Mouse (Mus musculus) liver, adult (tissue): ENCODE data around the gene Hist1h3c.
"Not testable (repeated sequence)": the region's sequence is repeated elsewhere in the genome, so short reads cannot be mapped to it uniquely, and the experiment has no call there.

Source experiments
- GATA4 ChIP-seq: IDR thresholded peaks from 2 replicates; pipeline ENCODE4 v1.6.1; 2014; ENCODE audit warnings: mild to moderate bottlenecking, low read length; ENCODE audit not compliant: insufficient replicate concordance

Hist1h3c gene

DNA sequence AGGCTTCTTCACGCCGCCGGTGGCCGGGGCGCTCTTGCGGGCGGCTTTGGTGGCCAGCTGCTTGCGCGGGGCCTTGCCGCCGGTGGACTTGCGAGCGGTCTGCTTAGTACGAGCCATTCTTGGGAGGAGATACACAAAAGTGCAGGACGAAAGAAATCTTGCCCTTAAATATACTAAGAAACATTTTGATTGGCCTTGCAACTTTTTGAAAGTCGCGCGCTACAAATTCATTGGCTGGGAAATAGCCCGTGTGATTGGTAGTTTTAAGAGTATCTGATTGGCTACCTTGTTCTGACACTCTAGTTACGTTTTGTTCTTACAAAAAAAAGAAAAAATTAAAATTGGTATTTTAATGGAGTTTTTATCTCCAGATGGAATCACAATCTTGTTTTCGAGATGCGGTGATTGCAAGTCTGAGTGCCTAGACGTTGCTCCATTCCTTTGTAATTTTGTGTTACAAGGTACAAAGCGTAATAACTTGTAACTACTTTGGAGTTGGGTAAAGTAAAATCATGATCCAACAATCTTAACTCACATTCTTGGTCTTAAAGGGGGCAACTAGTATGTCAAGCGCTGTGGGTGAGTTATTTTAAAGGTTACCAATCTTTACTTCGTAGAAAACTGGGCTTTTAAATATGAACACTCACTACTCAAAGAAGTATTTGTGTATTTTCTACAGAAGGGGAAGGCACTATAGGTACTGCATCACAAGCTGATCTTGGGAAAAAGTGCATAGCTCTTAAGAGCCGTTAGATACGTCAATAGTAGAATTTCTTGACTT is at the start of gene Hist1h3c:
Gene Hist1h3c (minus strand): TSS at position 222 of the 781 bp plus-strand sequence.
- no peak for TF ChIP-seq GATA4

DNA sequence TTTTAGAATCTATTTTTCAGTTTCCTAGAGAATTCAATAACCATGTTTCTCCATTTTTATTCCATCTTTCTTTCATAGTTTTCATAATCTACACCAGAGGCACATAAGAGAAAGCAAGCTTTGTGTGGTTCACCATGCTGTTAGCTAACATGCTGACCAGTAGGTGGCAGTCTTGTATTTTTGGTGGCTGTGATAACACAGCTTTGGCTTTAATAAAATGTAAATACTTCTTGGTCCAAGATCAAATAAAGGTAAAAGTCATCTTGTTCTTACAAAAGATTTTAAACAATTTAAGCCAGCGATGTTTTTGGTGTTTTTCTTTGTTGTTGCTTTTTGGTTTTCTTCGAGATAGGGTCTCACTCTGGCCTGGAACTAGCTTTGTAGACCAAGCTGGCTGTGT is 47.1 kb upstream of the Hist1h3c start:
- TF ChIP-seq GATA4 = no peak

DNA sequence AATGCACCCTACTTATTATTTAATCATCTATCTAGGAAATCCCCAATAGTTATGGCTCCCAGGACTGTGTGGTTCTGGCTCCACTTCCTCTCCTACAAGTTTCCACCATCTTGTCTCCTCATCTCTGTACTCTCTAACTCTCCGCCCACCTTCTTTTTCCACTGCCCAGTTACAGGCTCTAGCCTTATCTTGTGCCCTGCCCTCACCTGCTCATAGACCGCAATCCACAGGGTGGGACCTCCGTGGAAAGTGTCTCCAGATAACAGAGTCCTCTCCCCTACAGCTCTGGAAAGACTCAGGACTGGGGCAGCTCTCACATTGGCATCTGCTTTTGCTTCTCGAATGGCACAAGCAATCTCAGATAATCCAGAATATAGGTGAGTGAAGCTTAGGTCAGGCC is 33.6 kb upstream of the Hist1h3c start:
- no peak for TF ChIP-seq GATA4

DNA sequence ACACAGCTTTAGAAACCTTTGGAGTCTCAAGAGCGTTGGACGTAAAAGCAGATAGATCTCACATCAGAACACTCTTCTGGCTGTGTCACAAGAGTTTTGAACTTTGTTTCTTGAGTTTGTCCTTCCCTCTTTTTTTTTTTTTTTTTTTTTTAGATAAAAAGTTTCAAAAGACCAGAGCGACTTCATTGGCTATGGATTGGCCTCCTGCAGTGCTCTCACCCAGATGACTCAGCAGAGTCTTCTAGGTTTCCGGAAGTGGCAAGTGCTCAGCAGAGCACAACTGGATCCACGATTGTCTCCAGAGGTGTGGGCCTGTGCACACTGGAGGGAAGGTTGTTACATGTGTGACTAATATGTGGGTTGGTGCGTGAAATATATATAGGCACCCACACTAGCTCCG is 32.9 kb upstream of the Hist1h3c start:
- TF ChIP-seq GATA4 = no peak

- no peak for TF ChIP-seq GATA4
Observed at GRCm38 (mm10) chr13:23772561-23773313, 27.3 kb upstream of the Hist1h3c start.

GRCm38 (mm10) chr13:23769613-23770012 is 24.2 kb upstream of the Hist1h3c start, which contains the start of gene Trim38:
Gene Trim38 (plus strand): TSS chr13:23769913.
- TF ChIP-seq GATA4 = not testable (repeated sequence)

- TF ChIP-seq GATA4 = no peak
Observed at GRCm38 (mm10) chr13:23768834-23769397, 23.5 kb upstream of the Hist1h3c start.

DNA sequence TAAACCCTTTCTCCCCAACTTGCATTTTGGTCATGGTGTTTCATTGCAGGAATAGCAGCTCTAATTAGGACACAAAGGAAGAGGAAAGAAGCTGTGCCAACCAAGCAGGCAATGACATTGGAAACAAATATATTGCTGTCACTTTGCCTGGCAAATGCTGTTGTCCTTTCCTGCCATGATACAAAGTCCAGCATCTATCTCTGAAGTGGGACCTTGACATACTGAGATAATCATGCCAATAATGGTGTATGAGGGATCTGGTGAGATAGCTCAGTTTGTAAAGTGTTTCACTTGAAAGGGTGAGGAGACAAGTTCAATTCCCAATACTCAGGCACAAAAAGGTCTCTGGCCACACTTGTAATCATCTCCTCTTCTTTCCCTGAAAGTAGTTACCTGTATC is 21.4 kb upstream of the Hist1h3c start:
- TF ChIP-seq GATA4 = peak; percentile 57; the same call in 1 of the 2 replicates

DNA sequence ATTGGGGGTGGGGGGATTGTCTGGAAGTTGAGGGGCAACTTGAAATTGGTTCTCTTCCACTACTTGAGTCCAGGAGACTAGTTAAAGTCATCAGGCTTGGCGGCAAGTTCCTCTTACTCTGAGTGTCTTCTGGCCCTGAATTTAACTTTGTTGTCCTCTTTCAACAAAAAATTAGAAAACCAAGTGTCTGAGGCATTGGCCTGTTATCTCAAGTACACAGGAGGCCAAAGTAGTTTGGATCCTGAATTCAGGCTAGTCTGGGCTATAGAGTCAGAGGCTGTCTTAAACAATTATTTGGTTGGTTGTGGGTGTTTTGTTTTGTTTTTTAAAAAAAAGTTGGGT is 19.7 kb upstream of the Hist1h3c start:
- TF ChIP-seq GATA4 = no peak

- TF ChIP-seq GATA4 = no peak
Observed at GRCm38 (mm10) chr13:23764324-23765171, 19.1 kb upstream of the Hist1h3c start.

DNA sequence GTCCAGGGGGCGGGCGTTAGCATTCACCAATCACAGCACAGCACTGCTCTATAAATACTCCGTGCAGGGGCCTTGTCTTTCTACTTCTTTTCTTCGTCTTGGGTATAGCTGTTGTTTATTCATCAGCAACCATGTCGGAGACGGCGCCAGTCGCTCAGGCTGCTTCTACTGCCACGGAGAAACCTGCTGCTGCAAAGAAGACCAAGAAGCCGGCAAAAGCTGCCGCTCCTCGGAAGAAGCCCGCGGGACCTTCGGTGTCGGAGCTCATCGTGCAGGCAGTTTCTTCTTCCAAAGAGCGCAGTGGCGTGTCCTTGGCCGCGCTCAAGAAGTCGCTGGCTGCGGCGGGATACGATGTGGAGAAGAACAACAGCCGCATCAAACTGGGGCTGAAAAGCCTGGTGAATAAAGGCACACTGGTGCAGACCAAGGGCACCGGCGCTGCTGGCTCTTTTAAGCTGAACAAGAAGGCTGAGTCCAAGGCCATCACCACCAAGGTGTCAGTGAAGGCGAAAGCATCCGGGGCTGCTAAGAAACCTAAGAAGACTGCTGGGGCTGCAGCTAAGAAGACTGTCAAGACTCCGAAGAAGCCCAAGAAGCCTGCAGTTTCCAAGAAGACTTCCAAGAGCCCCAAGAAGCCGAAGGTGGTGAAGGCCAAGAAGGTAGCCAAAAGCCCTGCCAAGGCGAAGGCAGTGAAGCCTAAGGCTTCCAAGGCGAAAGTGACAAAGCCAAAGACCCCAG is 18.4 kb upstream of the Hist1h3c start, which contains the start of gene Hist1h1a:
Gene Hist1h1a (plus strand): TSS at position 81 of the 738 bp plus-strand sequence.
- no peak for TF ChIP-seq GATA4

- no peak for TF ChIP-seq GATA4
Observed at GRCm38 (mm10) chr13:23763242-23763585, 17.8 kb upstream of the Hist1h3c start.

GRCm38 (mm10) chr13:23761871-23762821 is 16.7 kb upstream of the Hist1h3c start, which contains the start of gene Hist1h3a:
Gene Hist1h3a (minus strand): TSS chr13:23762386.
- not testable (repeated sequence) for TF ChIP-seq GATA4

GRCm38 (mm10) chr13:23760972-23761864 is 15.8 kb upstream of the Hist1h3c start, which contains the start of gene Hist1h4a:
Gene Hist1h4a (minus strand): TSS chr13:23761230.
- no peak for TF ChIP-seq GATA4
